Mouse (Mus musculus) neural tube, embryonic 12.5 days (tissue): ENCODE measurements around the gene Zc3h7b. TPM values are rescaled to one million over a fixed set of nuclear protein-coding genes. Genes with fewer than 3 reads are reported as not detected.
A peak's percentile ranks its signal among the peaks of the same experiment; 100 is the strongest.
"Not testable (repeated sequence)": the region's sequence is repeated elsewhere in the genome, so short reads cannot be mapped to it uniquely, and the experiment has no call there.

Source experiments
- ATAC-seq: fragments of 200-750 bp; cut with Nextera tagmentation; 2 replicates; pipeline ENCODE4 v1.8.0; 2017; ENCODE audit warnings: low read depth, mild to moderate bottlenecking, moderate TSS enrichment, moderate library complexity; ENCODE audit not compliant: low FRiP score
- H3K27ac ChIP-seq: fragments of 300-500 bp; sonication (generic); 2 replicates; pipeline ENCODE4 v1.5.1; 2016
- H3K27me3 ChIP-seq: fragments of 300-500 bp; sonication (generic); replicated peaks from 2 replicates; pipeline ENCODE4 v1.6.1; 2016; ENCODE audit warnings: mild to moderate bottlenecking
- H3K36me3 ChIP-seq: fragments of 300-500 bp; sonication (generic); 2 replicates; pipeline ENCODE4 v1.6.1; 2016; ENCODE audit warnings: mild to moderate bottlenecking
- H3K4me1 ChIP-seq: fragments of 300-500 bp; sonication (generic); 2 replicates; pipeline ENCODE4 v1.6.1; 2016
- H3K4me2 ChIP-seq: fragments of 300-500 bp; sonication (generic); replicated peaks from 2 replicates; pipeline ENCODE4 v1.6.1; 2016; ENCODE audit warnings: mild to moderate bottlenecking
- H3K4me3 ChIP-seq: fragments of 300-500 bp; sonication (generic); 2 replicates; pipeline ENCODE4 v1.5.1; 2016
- H3K9ac ChIP-seq: fragments of 300-500 bp; sonication (generic); 2 replicates; pipeline ENCODE4 v1.6.1; 2016; ENCODE audit warnings: mild to moderate bottlenecking
- H3K9me3 ChIP-seq: fragments of 300-500 bp; sonication (generic); 2 replicates; pipeline ENCODE4 v1.6.1; 2016; ENCODE audit warnings: mild to moderate bottlenecking
- WGBS: fragments of 180-500 bp; shearing (Covaris S2); methylation state at CpG from one replicate; pipeline ENCODE4 v1.1.7; 2016; 5-methylcytosine and 5-hydroxymethylcytosine counted together
- polyA plus RNA-seq: library from polyadenylated mRNA; unstranded; fragments of >200 nt; fragmentation: Nextera tagmentation; extraction: Ambion mirVana; gene quantifications from 2 replicates; pipeline ENCODE4 v1.2.1, GENCODE M21; 2016

Zc3h7b gene
- 40.3 and 48.3 TPM in 2 replicates for polyA plus RNA-seq

DNA sequence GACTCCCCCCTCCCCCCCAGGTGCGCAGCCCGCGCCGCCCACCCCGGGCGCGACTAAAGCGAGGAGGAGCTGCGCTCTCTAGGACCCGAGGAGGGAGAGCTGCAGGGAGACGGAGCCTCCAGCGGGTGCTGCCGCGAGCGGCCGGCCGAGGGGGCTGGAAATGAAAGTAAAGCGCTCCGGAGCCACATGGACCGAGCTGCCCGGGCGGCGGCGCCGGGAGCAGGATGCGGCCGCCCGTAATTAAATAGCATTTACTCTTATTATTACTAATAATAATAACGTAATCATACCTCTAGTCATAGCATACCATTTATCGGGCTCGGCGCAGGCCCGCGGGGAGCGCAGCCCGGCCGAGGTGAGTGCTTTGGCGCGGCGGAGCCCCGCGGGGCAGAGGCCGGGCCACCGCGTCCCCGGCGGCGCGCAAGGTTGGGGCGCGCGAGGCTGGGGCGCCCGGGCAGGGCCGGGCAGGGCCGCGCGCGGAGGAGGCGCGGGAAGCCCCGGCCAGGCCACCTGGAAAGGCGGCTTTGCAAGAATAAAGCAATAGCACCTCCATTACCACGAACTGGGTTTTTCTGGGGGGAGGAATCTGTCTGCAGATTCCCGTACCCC, at the start of gene Zc3h7b, which contains the start of gene Rangap1:
TSS of gene Zc3h7b (plus strand) at position 66 of the 609 bp plus-strand sequence.
TSS of gene Rangap1 (minus strand) at position 539 of the 609 bp plus-strand sequence.
- Histone ChIP-seq H3K9ac (peak within 1 kb of the TSS; percentile 98), H3K4me2 (peak within 1 kb of the TSS; percentile 87), H3K4me1 (peaks cover 20% of the 10 kb centered on the region), H3K4me3 (peak within 1 kb of the TSS; percentile 89), H3K36me3 (no peaks in the 10 kb centered on the region), H3K9me3 (no peaks in the 10 kb centered on the region), H3K27ac (peak within 1 kb of the TSS; percentile 82), H3K27me3 (no peaks in the 10 kb centered on the region)
- under 1% methylated on average over 65 of the region's 65 CpGs for WGBS
- peak; percentile 77 for ATAC-seq

DNA sequence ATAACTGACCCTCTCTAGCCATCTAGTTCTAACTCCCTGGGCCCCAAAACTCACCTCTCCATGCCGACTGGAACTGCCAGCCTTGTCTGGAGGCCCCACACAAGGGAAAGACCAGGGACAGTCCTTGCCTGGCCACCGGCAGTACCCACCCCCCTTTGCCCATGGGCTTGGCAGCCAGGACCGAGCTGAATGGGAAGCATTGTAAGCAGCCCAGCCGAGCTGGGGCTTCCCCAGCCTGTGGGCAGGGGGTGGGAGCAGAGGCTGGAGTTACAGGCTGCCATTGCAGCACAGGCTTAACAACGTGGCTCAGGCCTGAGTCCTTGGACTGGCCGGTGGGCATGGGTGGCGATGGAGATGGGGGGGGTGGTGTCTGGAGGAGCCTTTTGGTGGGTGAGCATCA, 47.7 kb upstream of the Zc3h7b start, which contains the start of gene Chadl:
TSS of gene Chadl (minus strand) at position 113 of the 400 bp plus-strand sequence.
- Histone ChIP-seq H3K27me3 (peaks cover 46% of the 10 kb centered on the region), H3K9me3 (no peaks in the 10 kb centered on the region), H3K9ac (no peak within 1 kb of the TSS), H3K4me1 (peaks cover 25% of the 10 kb centered on the region), H3K36me3 (peaks cover 3% of the 10 kb centered on the region; the same call in 1 of the 2 replicates), H3K27ac (no peak within 1 kb of the TSS), H3K4me3 (no peak within 1 kb of the TSS), H3K4me2 (peak within 1 kb of the TSS; percentile 9)
- ATAC-seq: no peak
- WGBS: 64% methylated on average over 7 of the region's 7 CpGs

DNA sequence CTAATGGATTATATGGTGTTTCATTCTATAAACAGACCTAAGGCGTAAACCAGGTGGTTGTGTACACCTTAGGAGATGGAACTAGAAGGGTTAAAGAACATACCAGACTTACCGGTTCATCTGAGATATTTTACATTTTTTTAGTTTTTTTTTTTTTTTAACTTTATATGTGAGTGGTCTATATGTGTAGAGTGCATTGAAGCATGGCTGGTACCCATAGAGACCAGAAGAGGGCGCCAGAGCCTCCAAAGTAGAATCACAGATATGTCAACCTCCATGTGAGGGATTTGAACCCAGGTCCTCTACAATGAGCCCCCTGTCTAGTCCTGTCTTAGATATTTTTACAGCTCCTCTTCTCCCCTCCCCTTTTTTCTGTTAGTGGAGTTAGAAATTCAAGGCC, 47.0 kb upstream of the Zc3h7b start:
- peaks cover 40% of the 10 kb centered on the region for H3K27me3 ChIP-seq
- no peak overlapping the region for H3K27ac ChIP-seq
- H3K4me3 ChIP-seq: no peak overlapping the region
- peaks cover 10% of the 10 kb centered on the region for H3K36me3 ChIP-seq
- no peak overlapping the region for H3K9ac ChIP-seq
- no peaks in the 10 kb centered on the region for H3K9me3 ChIP-seq
- ATAC-seq: no peak
- 55% methylated on average over 3 of the region's 3 CpGs for WGBS
- no peak overlapping the region for H3K4me2 ChIP-seq
- peaks cover 25% of the 10 kb centered on the region for H3K4me1 ChIP-seq

DNA sequence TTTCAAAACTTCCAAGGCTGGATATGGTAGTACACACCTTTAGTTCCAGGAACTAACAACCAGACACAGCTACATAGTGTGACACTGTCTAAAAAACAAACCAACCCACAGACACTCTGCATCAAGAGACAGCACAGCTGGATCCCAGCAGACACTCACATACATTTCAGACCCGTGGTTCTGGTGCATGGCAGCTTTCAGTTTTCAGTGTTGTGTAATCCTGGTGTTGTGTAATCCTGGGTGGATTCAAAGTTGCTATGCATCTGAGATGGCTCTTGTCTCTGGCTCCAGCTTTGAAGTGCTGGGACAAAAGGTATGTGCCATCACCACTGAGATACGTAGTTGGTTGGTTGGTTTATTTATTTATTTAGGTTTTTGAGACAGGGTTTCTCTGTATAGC, 46.3 kb upstream of the Zc3h7b start:
- H3K4me2 ChIP-seq: no peak overlapping the region
- peaks cover 33% of the 10 kb centered on the region for H3K27me3 ChIP-seq
- no peak for ATAC-seq
- peaks cover 22% of the 10 kb centered on the region for H3K4me1 ChIP-seq
- H3K9me3 ChIP-seq: no peaks in the 10 kb centered on the region
- H3K9ac ChIP-seq: no peak overlapping the region
- 72% methylated on average over 2 of the region's 2 CpGs for WGBS
- peaks cover 17% of the 10 kb centered on the region for H3K36me3 ChIP-seq
- H3K4me3 ChIP-seq: no peak overlapping the region
- H3K27ac ChIP-seq: no peak overlapping the region

DNA sequence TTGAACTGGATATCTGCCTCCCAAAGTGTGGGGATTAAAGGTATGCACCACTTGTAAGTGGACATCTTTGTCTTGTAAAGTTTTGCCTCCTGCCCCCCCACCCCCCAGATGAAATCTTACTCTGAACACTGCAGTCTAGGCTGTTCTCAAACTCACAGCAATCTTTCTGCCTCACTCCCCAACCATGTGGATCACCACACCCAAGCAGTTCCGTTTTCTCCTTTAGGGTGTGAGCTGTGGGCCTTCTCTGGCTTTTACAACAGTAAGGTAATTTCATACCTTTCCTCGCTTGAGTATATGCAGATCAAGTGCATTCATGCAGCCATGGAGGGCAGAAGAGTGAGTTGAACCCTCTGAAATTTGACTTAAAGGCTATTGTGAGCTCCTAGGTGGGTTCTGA, 44.7 kb upstream of the Zc3h7b start:
- H3K4me3 ChIP-seq: no peak overlapping the region
- 69% methylated on average over 2 of the region's 2 CpGs for WGBS
- no peak overlapping the region for H3K27ac ChIP-seq
- no peak for ATAC-seq
- H3K4me1 ChIP-seq: 0 out of 2 replicates have a peak, but pooled peaks cover 7% of the 10 kb centered on the region
- no peaks in the 10 kb centered on the region for H3K9me3 ChIP-seq
- peaks cover 33% of the 10 kb centered on the region for H3K36me3 ChIP-seq
- no peak overlapping the region for H3K9ac ChIP-seq
- H3K27me3 ChIP-seq: peaks cover 17% of the 10 kb centered on the region
- H3K4me2 ChIP-seq: no peak overlapping the region

DNA sequence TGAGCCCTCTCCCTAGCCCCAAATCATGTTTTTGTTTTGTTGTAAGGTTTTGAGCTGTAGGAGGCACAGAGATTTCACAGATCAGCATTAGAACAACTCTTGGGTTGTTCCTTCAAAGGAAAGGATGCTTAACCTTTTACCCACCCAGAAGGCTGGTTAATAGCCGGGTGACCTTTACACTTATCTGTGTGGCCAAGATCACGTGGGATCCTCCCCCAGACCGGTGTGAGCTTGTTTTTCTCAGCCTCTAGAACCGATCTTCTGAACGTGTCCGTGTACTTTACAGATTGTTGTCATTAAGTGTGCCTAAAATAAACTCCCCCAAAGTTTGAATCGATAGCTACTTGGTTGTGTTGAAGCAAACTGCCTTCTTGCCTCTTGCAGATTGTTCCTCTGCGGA, 44.3 kb upstream of the Zc3h7b start:
- peaks cover 38% of the 10 kb centered on the region for H3K36me3 ChIP-seq
- H3K27ac ChIP-seq: no peak overlapping the region
- H3K9me3 ChIP-seq: no peaks in the 10 kb centered on the region
- ATAC-seq: no peak
- no peak overlapping the region for H3K4me3 ChIP-seq
- H3K4me1 ChIP-seq: 0 out of 2 replicates have a peak, but pooled peaks cover 7% of the 10 kb centered on the region
- H3K27me3 ChIP-seq: peaks cover 12% of the 10 kb centered on the region
- no peak overlapping the region for H3K4me2 ChIP-seq
- H3K9ac ChIP-seq: no peak overlapping the region
- WGBS: 82% methylated on average over 8 of the region's 8 CpGs

DNA sequence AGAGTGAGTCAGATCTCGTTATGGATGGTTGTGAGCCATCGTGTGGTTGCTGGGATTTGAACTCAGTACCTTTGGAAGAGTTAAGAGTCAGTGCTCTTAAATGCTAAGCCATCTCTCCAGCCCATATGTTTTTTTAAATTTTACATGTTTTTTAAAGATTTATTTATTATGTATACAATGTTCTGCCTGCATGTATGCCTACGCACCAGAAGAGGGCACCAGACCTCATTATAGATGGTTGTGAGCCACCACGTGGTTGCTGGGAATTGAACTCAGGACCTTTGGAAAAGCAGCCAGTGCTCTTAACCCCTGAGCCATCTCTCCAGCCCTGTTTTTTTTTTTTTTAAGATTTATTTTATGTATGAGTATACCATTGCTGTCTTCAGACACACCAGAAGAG, 43.5 kb upstream of the Zc3h7b start:
- ATAC-seq, H3K4me1 ChIP-seq, H3K27ac ChIP-seq, H3K9me3 ChIP-seq, H3K4me3 ChIP-seq, H3K4me2 ChIP-seq, H3K27me3 ChIP-seq, H3K9ac ChIP-seq: not testable (repeated sequence)
- 76% methylated on average over 4 of the region's 4 CpGs for WGBS
- H3K36me3 ChIP-seq: peaks cover 45% of the 10 kb centered on the region

DNA sequence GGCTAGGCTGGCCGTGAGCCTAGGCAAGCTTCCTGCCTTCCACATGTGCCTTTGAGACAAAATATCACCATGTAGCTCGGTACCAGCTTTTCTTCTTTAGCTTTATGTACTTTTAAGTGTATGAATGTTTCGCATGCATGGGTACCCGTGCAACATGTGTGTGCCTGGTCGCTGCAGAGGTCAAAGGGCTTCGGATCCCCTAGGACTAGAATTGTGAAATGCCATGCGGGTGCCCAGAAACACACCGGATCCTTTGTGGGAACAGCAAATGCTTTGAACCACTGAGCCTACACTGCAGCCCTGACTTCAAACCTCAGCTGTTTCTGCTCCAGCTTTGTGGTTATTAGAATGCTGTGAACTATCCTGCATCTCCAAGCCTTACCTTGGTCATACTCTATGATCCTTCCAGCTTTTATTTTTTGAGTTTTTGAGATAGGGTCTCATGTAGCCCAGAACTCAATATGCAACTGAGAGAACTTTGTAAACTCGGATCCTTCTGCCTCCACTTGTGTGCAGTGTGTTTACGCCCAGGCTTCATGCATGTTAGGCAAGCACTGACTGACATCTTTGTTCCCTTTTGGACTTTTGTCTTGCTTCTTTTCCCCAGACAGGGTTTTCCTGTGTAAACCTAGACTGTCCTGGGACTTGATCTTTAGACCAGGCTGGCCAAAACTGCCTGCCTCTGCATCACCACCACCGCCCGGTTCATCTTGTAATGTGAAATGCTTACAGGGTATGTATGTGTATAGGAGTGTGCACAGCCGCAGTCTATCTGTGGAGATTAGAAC, 42.4 kb upstream of the Zc3h7b start:
- peaks cover 53% of the 10 kb centered on the region for H3K36me3 ChIP-seq
- 0 out of 2 replicates have a peak, but pooled peaks cover under 1% of the 10 kb centered on the region for H3K4me1 ChIP-seq
- H3K27me3 ChIP-seq: no peaks in the 10 kb centered on the region
- no peak for ATAC-seq
- no peaks in the 10 kb centered on the region for H3K9me3 ChIP-seq
- H3K27ac ChIP-seq: no peak overlapping the region
- H3K4me2 ChIP-seq: no peak overlapping the region
- no peak overlapping the region for H3K4me3 ChIP-seq
- H3K9ac ChIP-seq: no peak overlapping the region
- 88% methylated on average over 13 of the region's 13 CpGs for WGBS

DNA sequence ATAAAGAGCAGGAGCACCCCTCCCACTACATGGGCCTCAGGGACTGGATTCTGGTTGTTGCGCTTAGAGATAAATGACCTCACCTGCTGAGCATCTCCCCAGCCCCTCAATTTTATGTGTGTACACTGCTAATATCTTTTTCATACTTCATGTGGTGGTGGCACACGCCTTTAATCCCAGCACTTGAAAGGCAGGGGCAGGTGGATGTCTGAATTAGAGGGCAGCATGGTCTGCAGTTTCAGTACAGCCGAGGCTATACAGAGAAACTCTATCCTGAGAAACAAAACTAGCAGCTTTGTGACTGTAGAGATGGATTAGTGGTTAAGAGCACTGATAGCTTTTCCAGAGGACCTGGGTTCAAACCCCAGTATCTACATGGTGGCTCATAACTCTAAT, 41.8 kb upstream of the Zc3h7b start:
- Histone ChIP-seq H3K4me2 (no peak overlapping the region), H3K4me1 (no peaks in the 10 kb centered on the region), H3K36me3 (peaks cover 58% of the 10 kb centered on the region), H3K9ac (no peak overlapping the region), H3K4me3 (no peak overlapping the region), H3K9me3 (no peaks in the 10 kb centered on the region), H3K27me3 (no peaks in the 10 kb centered on the region), H3K27ac (no peak overlapping the region)
- 82% methylated on average over 3 of the region's 3 CpGs for WGBS
- no peak for ATAC-seq

DNA sequence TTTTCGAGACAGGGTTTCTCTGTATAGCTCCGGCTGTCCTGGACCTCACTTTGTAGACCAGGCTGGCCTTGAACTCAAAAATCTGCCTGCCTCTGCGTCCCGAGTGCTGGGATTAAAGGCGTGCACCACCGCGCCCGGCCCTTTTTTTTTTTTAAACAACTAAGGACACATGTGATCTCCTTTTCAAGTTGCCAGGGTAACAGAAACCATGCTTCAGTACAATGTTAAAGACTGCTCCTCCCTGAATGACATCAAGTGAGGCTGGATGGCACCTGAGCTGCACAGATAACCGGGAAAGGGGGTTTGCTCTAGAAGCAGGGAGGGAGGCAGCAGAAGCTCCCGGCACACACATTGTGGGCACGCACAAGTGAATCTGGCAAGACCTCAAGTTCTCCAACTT, 35.9 kb upstream of the Zc3h7b start:
- Histone ChIP-seq H3K4me3 (no peak overlapping the region), H3K27me3 (no peaks in the 10 kb centered on the region), H3K9me3 (no peaks in the 10 kb centered on the region), H3K9ac (no peak overlapping the region), H3K4me2 (no peak overlapping the region), H3K27ac (no peak overlapping the region), H3K4me1 (no peaks in the 10 kb centered on the region), H3K36me3 (peaks cover 91% of the 10 kb centered on the region)
- WGBS: 90% methylated on average over 11 of the region's 11 CpGs
- no peak for ATAC-seq

DNA sequence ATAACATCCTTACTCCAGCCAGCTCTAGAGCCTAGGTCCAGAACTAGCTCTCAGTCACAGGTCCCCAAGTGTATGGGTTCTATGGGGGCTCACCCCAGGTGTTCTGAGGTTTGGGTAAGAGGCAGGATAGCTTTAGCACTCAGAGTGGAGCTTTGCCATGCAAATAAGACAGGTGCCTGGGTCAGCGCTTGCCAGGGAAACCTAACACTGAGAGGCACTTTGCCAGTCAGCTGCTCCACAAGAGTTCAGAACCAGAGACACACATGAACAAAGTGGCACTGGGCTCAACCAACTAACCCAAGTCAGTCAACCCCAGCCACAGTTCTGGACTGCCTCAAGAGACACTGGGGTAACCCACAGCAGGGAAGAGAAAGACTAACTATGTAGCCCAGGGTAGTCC, 35.2 kb upstream of the Zc3h7b start:
- Histone ChIP-seq H3K9me3 (no peaks in the 10 kb centered on the region), H3K27ac (no peak overlapping the region), H3K9ac (no peak overlapping the region), H3K4me3 (no peak overlapping the region), H3K36me3 (peaks cover 86% of the 10 kb centered on the region), H3K27me3 (no peaks in the 10 kb centered on the region), H3K4me1 (no peaks in the 10 kb centered on the region), H3K4me2 (no peak overlapping the region)
- WGBS: 90% methylated on average over 1 of the region's 1 CpGs
- ATAC-seq: no peak

DNA sequence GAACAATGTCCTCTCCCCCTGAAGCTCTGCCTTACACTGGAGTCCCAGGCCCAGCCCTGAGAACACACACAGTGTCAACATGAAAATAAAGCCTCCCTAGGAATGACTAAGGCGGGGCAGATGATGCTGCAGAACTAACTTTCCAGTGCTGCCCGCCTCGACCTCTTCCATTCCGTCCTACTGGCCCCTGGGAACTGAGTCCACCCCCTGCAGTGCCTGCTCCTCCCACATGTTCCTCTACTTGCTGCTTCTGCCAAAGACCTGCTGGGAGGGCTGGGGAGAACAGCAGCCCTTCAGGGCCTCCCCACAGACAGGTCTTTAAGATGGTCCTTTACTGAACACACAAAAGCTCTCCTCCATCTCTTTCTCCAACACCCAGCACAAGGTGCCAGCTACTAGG, 34.1 kb upstream of the Zc3h7b start:
- Histone ChIP-seq H3K9ac (no peak overlapping the region), H3K36me3 (peaks cover 85% of the 10 kb centered on the region), H3K27ac (no peak overlapping the region), H3K4me3 (no peak overlapping the region), H3K9me3 (no peaks in the 10 kb centered on the region), H3K27me3 (no peaks in the 10 kb centered on the region), H3K4me1 (no peaks in the 10 kb centered on the region), H3K4me2 (no peak overlapping the region)
- 69% methylated on average over 4 of the region's 4 CpGs for WGBS
- ATAC-seq: no peak
